Mouse (Mus musculus): ENCODE measurements at regions not wholly inside any gene's neighbourhood (a gene's known extent, or its start where the extent isn't known, plus 50 kb on each side); places are given as distances from the start of the nearest gene placed in this dataset.

DNA sequence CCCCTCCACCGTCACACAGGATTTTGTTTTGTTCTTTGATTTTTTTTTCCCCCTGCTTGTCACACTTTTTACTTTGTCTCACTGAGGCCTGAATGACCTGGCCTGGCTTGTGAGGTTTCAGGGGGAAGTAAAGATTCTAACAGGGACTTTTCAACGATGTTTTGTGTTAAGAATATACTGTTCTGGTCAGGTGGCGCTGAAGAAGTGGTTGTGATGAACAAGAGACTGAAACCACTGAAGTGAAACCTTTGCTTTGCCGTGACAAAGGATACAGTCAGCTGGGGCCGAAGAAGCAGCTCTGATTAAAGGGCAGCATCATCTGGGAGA lies 97.4 kb upstream of the Zfp648 start:
- TF ChIP-seq POLR2A (IDR thresholded peaks at IDR 0.05; ENCODE audit: borderline replicate concordance, insufficient read depth, low read length), result no peak
- no peak for TF ChIP-seq CTCF (IDR thresholded peaks at IDR 0.05; ENCODE audit: borderline replicate concordance, insufficient read depth, low read depth, low read length)
